22 mouse cellular contexts compared by ENCODE assay signal in the genomic region with DNA sequence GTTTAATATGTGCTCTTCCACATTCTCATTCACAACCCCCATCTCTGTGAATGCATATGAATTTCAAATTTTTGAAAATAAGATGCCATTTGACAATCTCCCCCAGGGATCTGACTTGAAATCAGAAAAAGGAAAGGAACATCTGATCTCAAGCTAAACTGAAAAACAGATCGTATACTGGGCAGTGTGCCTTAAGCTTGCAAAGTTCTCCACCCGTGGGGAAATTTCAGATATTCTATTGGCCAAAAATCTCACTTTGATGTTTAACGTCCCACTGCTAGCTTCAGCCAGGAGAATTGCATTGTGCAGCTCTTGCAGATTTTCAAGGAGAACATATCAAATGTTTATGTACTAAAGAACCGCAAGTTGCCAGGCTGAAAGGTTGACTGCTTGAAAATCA. TPM values are rescaled to one million over a fixed set of nuclear protein-coding genes. Genes with fewer than 3 reads are reported as not detected.
DNase-seq lines count a peak whose midpoint lies in the region; ATAC-seq and TF ChIP-seq lines count a peak whose summit lies in the region.
"Had no signal": no experiment of that assay in that cellular context is flagged by ENCODE, and none has a peak within 500 bp of the region (broad histone marks: within the 10 kb centered on the region; RNA-seq: fewer than 3 reads in every experiment).

No protein-coding gene starts in this region.

- TF ChIP-seq CTCF in gastrocnemius, adult 2 months (IDR thresholded peaks at IDR 0.05) = no peak

- no peak overlapping the region for H3K4me2 ChIP-seq in embryonic facial prominence, embryonic 14.5 days (ENCODE audit: low read depth, low read length)
- H3K4me2 ChIP-seq: embryonic facial prominence, embryonic 15.5 days; forebrain, embryonic 15.5 days; heart, embryonic 11.5 days; hindbrain, embryonic 12.5 days; hindbrain, embryonic 15.5 days had no signal

- H3K36me3 ChIP-seq in embryonic facial prominence, embryonic 14.5 days (ENCODE audit: control insufficient read depth, insufficient read depth, low read length) = no peaks in the 10 kb centered on the region
- H3K36me3 ChIP-seq in embryonic facial prominence, embryonic 10.5 days (replicated peaks) = no peaks in the 10 kb centered on the region
- H3K36me3 ChIP-seq: embryonic facial prominence, embryonic 15.5 days; forebrain, embryonic 15.5 days; hindbrain, embryonic 12.5 days; hindbrain, embryonic 15.5 days had no signal

- WGBS in embryonic facial prominence, embryonic 14.5 days = 44% methylated on average over 4 of the region's 4 CpGs
- 88% methylated on average over 4 of the region's 4 CpGs for WGBS in embryonic facial prominence, embryonic 10.5 days

- H3K27ac ChIP-seq in embryonic facial prominence, embryonic 14.5 days (replicated peaks; ENCODE audit: low read depth, low read length) = no peak overlapping the region
- no peak overlapping the region for H3K27ac ChIP-seq in embryonic facial prominence, embryonic 10.5 days (replicated peaks)
- H3K27ac ChIP-seq in gastrocnemius, adult 2 months = 0 out of 2 replicates have a peak overlapping the region, but pooled peaks have one; percentile 12
- H3K27ac ChIP-seq: embryonic facial prominence, embryonic 15.5 days; forebrain, embryonic 15.5 days; hindbrain, embryonic 12.5 days; hindbrain, embryonic 15.5 days had no signal

- H3K9ac ChIP-seq in embryonic facial prominence, embryonic 14.5 days (ENCODE audit: low read depth, low read length) = no peak overlapping the region
- H3K9ac ChIP-seq: embryonic facial prominence, embryonic 15.5 days; forebrain, embryonic 15.5 days; hindbrain, embryonic 12.5 days; hindbrain, embryonic 15.5 days had no signal

- H3K27me3 ChIP-seq in embryonic facial prominence, embryonic 14.5 days (replicated peaks; ENCODE audit: control insufficient read depth, insufficient read depth, low read length) = no peaks in the 10 kb centered on the region
- H3K27me3 ChIP-seq in embryonic facial prominence, embryonic 10.5 days (replicated peaks; ENCODE audit: low read depth, poor library complexity, severe bottlenecking) = no peaks in the 10 kb centered on the region
- H3K27me3 ChIP-seq: embryonic facial prominence, embryonic 15.5 days; forebrain, embryonic 15.5 days; hindbrain, embryonic 12.5 days; hindbrain, embryonic 15.5 days had no signal

- ATAC-seq in embryonic facial prominence, embryonic 14.5 days (ENCODE audit: low read depth) = 0 out of 2 replicates have a peak, but pooled peaks have one; percentile 37
- ATAC-seq: activated CD4-positive, CD25-positive, alpha-beta regulatory T cell, adult 4 months; forebrain, embryonic 15.5 days; intestine, postnatal 0 days had no signal

- H3K4me1 ChIP-seq in embryonic facial prominence, embryonic 14.5 days (ENCODE audit: control insufficient read depth, insufficient read depth, low read length) = no peaks in the 10 kb centered on the region
- no peaks in the 10 kb centered on the region for H3K4me1 ChIP-seq in embryonic facial prominence, embryonic 10.5 days
- H3K4me1 ChIP-seq: embryonic facial prominence, embryonic 15.5 days; forebrain, embryonic 15.5 days; hindbrain, embryonic 12.5 days; hindbrain, embryonic 15.5 days had no signal

- DNase-seq in embryonic facial prominence, embryonic 14.5 days (ENCODE audit: low spot score) = peak; percentile 71
- DNase-seq in embryonic facial prominence, embryonic 10.5 days (ENCODE audit: low spot score) = no peak
- no peak for DNase-seq in gastrocnemius, adult 2 months
- DNase-seq in gastrocnemius, postnatal 14 days = no peak
- DNase-seq in brain, adult 2 months (ENCODE audit: low read depth, low spot score) = peak; percentile 29
- no peak for DNase-seq in layer of hippocampus, adult 9-10 months (ENCODE audit: low spot score)
- DNase-seq: adrenal gland, adult 8-10 months; adrenal gland, postnatal 25 days; cerebellum, adult 11 months; cerebellum, adult 2 months; cerebellum, adult 9-11 months; cerebellum, postnatal 25 days; embryo, embryonic 11 days; heart, adult 11 months had no signal

- intact Hi-C loops in gastrocnemius, adult 2 months (cut with DNase I) = loop anchor here (5.0 kb wide), 1 partner anchor 78 kb away; no protein-coding TSS in a partner anchor
- intact Hi-C loops in gastrocnemius, postnatal 14 days (cut with DNase I; ENCODE audit: low total_unique reads) = no loop called here

- H3K4me3 ChIP-seq in embryonic facial prominence, embryonic 14.5 days (ENCODE audit: low read depth, low read length) = no peak overlapping the region
- H3K4me3 ChIP-seq in embryonic facial prominence, embryonic 10.5 days = no peak overlapping the region
- no peak overlapping the region for H3K4me3 ChIP-seq in gastrocnemius, adult 2 months
- H3K4me3 ChIP-seq: embryonic facial prominence, embryonic 15.5 days; forebrain, embryonic 15.5 days; hindbrain, embryonic 12.5 days; hindbrain, embryonic 15.5 days had no signal

- no peaks in the 10 kb centered on the region for H3K9me3 ChIP-seq in embryonic facial prominence, embryonic 14.5 days (ENCODE audit: control insufficient read depth, low read length)
- no peaks in the 10 kb centered on the region for H3K9me3 ChIP-seq in embryonic facial prominence, embryonic 10.5 days
- H3K9me3 ChIP-seq: embryonic facial prominence, embryonic 15.5 days; forebrain, embryonic 15.5 days; hindbrain, embryonic 12.5 days; hindbrain, embryonic 15.5 days had no signal

RNA-seq across cellular contexts. Expression of gene Fap, which starts 24.7 kb away (rescaled TPM):
- 38.2 and 38.5 TPM in 2 replicates for polyA plus RNA-seq in embryonic facial prominence, embryonic 14.5 days (2014; fragmentation: Nextera tagmentation; extraction: Ambion mirVana)
- 3.0 and 7.6 TPM in 2 replicates for polyA plus RNA-seq in embryonic facial prominence, embryonic 10.5 days (2016; fragmentation: Nextera tagmentation; extraction: Ambion mirVana)
- total RNA-seq in gastrocnemius, adult 2 months (2021) = 1 to 10 TPM; 3.8 to 7.2 TPM
- 10 to 100 TPM; 15.6 to 19.3 TPM for total RNA-seq in gastrocnemius, postnatal 14 days (2021)
- total RNA-seq: ES-E14 had no signal

Comparison
In these comparisons a context has a peak if more than half of its experiments do, and no peak if none do; other contexts are left out.
1. DNase-seq: peak in embryonic facial prominence, embryonic 14.5 days (single experiment) and brain, adult 2 months (single experiment); none in embryonic facial prominence, embryonic 10.5 days (single experiment), gastrocnemius, adult 2 months (single experiment), gastrocnemius, postnatal 14 days (single experiment) and layer of hippocampus, adult 9-10 months (single experiment).